Mouse (Mus musculus) MEL (cell line): ENCODE measurements around the gene Ktn1.

Source experiments
- CTCF ChIP-seq, 3 experiments: IDR thresholded peaks in 2 of 3; conservative IDR thresholded peaks in 1 of 3; 2 replicates each; pipeline ENCODE4 v1.5.1; 2011 to 2012; ENCODE audit warnings: low read length in 3 of 3, low read depth in 2 of 3, mild to moderate bottlenecking in 2 of 3, improper control_type of control experiment in 1 of 3, inconsistent platforms in 1 of 3, mixed read lengths in 1 of 3, moderate library complexity in 1 of 3; ENCODE audit not compliant: control insufficient read depth in 1 of 3, insufficient read depth in 1 of 3, poor library complexity in 1 of 3, severe bottlenecking in 1 of 3
- EP300 ChIP-seq, 2 experiments: IDR thresholded peaks; 2 replicates each; pipeline ENCODE4 v1.6.1; 2011; ENCODE audit warnings: improper control_type of control experiment in 2 of 2, low read length in 2 of 2, low read depth in 1 of 2, mild to moderate bottlenecking in 1 of 2
- GABPA ChIP-seq: IDR thresholded peaks from 2 replicates; pipeline ENCODE4 v1.6.1; 2012; ENCODE audit warnings: low read depth, mild to moderate bottlenecking, inconsistent platforms, low read length, improper control_type of control experiment, moderate library complexity
- GATA1 ChIP-seq: IDR thresholded peaks from 2 replicates; pipeline ENCODE4 v1.6.1; 2011; ENCODE audit warnings: low read depth, low read length, improper control_type of control experiment
- MAX ChIP-seq: IDR thresholded peaks from 2 replicates; pipeline ENCODE4 v1.6.1; 2011; ENCODE audit warnings: low read length, improper control_type of control experiment
- MYB ChIP-seq: IDR thresholded peaks from 2 replicates; pipeline ENCODE4 v1.6.1; 2011; ENCODE audit warnings: mild to moderate bottlenecking, low read depth, low read length, improper control_type of control experiment
- POLR2A ChIP-seq, 2 experiments: IDR thresholded peaks; 2 replicates each; pipeline ENCODE4 v1.6.1; 2011 to 2012; ENCODE audit warnings: low read length in 2 of 2, mild to moderate bottlenecking in 2 of 2, control low read depth in 1 of 2, improper control_type of control experiment in 1 of 2, low read depth in 1 of 2, moderate library complexity in 1 of 2; ENCODE audit not compliant: control insufficient read depth in 1 of 2, insufficient read depth in 1 of 2, poor library complexity in 1 of 2
- POLR2AphosphoS2 ChIP-seq: IDR thresholded peaks from 2 replicates; pipeline ENCODE4 v1.6.1; 2011; ENCODE audit warnings: low read length, improper control_type of control experiment
- USF2 ChIP-seq, 2 experiments: IDR thresholded peaks; 2 replicates each; pipeline ENCODE4 v1.6.1; 2011 to 2012; ENCODE audit warnings: improper control_type of control experiment in 2 of 2, low read length in 2 of 2, borderline replicate concordance in 1 of 2, inconsistent platforms in 1 of 2, low read depth in 1 of 2, mild to moderate bottlenecking in 1 of 2; ENCODE audit not compliant: insufficient read depth in 1 of 2
- ZC3H11A ChIP-seq: IDR thresholded peaks from 2 replicates; pipeline ENCODE4 v1.6.1; 2012; ENCODE audit warnings: low read depth, mild to moderate bottlenecking, inconsistent platforms, low read length, improper control_type of control experiment

GRCm38 (mm10) chr14:47741046-47741445 lies 92.8 kb downstream of the Ktn1 start:
- TF ChIP-seq CTCF (IDR thresholded peaks at IDR 0.05 in 2 of 3, conservative IDR thresholded peaks at IDR 0.05 in 1 of 3; ENCODE audit: control insufficient read depth in 1 of 3, insufficient read depth in 1 of 3, low read depth in 2 of 3, low read length in 3 of 3, poor library complexity in 1 of 3, severe bottlenecking in 1 of 3) (no peak), POLR2AphosphoS2 (no peak), USF2 (IDR thresholded peaks at IDR 0.05; ENCODE audit: borderline replicate concordance in 1 of 2, insufficient read depth in 1 of 2, low read depth in 1 of 2, low read length in 2 of 2) (no peak), GABPA (no peak), GATA1 (no peak), POLR2A (IDR thresholded peaks at IDR 0.05; ENCODE audit: control insufficient read depth in 1 of 2, insufficient read depth in 1 of 2, low read depth in 1 of 2, low read length in 2 of 2, poor library complexity in 1 of 2) (no peak), MAX (no peak), ZC3H11A (no peak), MYB (no peak), EP300 (IDR thresholded peaks at IDR 0.05; ENCODE audit: low read depth in 1 of 2, low read length in 2 of 2) (no peak)
